Comparison of ENCODE assay signal across 8 mouse cellular contexts in genomic region chr10:57794018-57794417, GRCm38 (mm10). TPM values are rescaled to one million over a fixed set of nuclear protein-coding genes. Genes with fewer than 3 reads are reported as not detected.
DNase-seq lines count a peak whose midpoint lies in the region; ATAC-seq and TF ChIP-seq lines count a peak whose summit lies in the region.

Gene Smpdl3a, plus strand, starts transcription at chr10:57794335.

- DNase-seq in thymus, adult 2 months: no peak
- no peak for DNase-seq in thymus, postnatal 10 days (ENCODE audit: low spot score in 2 of 2)
- DNase-seq in heart, postnatal 0 days (ENCODE audit: low spot score): no peak
- DNase-seq in left cerebral cortex, postnatal 4 days: no peak
- DNase-seq in yolk sac, embryonic 10.5 days (ENCODE audit: low spot score): no peak

- TF ChIP-seq EP300 in heart, postnatal 0 days (IDR thresholded peaks at IDR 0.05; ENCODE audit: low read depth): no peak

- ATAC-seq in heart, postnatal 0 days (ENCODE audit: insufficient read depth, low read depth): no peak
- ATAC-seq in neural tube, embryonic 13.5 days (ENCODE audit: low read depth): no peak
- no peak for ATAC-seq in cerebellum, adult (ENCODE audit: insufficient number of reproducible peaks, low FRiP score, low TSS enrichment)

- no peaks in the 10 kb centered on the region for H3K27me3 ChIP-seq in thymus, adult 2 months (ENCODE audit: control insufficient read depth, insufficient read depth, low read length)
- H3K27me3 ChIP-seq in heart, postnatal 0 days (ENCODE audit: control insufficient read depth, insufficient read depth, low read length): no peaks in the 10 kb centered on the region
- H3K27me3 ChIP-seq in neural tube, embryonic 13.5 days: no peaks in the 10 kb centered on the region

- H3K27ac ChIP-seq in thymus, adult 2 months (ENCODE audit: control insufficient read depth, insufficient read depth, low read length): peak within 1 kb of the TSS; percentile 27
- no peak within 1 kb of the TSS for H3K27ac ChIP-seq in embryonic fibroblast, embryonic 13.5 days (ENCODE audit: insufficient read depth, low read length)
- H3K27ac ChIP-seq in heart, postnatal 0 days (ENCODE audit: low read depth): peak within 1 kb of the TSS; percentile 88
- H3K27ac ChIP-seq in neural tube, embryonic 13.5 days (replicated peaks): peak within 1 kb of the TSS; percentile 67

- H3K9ac ChIP-seq in heart, postnatal 0 days (replicated peaks; ENCODE audit: low read depth, low read length): peak within 1 kb of the TSS; percentile 78
- peak within 1 kb of the TSS; percentile 84 for H3K9ac ChIP-seq in neural tube, embryonic 13.5 days

- 89% methylated on average over 7 of the region's 7 CpGs for WGBS in thymus, adult 2 months
- 85% methylated on average over 7 of the region's 7 CpGs for WGBS in heart, postnatal 0 days
- WGBS in neural tube, embryonic 13.5 days: 83% methylated on average over 7 of the region's 7 CpGs

- H3K4me1 ChIP-seq in thymus, adult 2 months (replicated peaks; ENCODE audit: control insufficient read depth, insufficient read depth, low read length): peaks cover 11% of the 10 kb centered on the region
- H3K4me1 ChIP-seq in embryonic fibroblast, embryonic 13.5 days (ENCODE audit: control insufficient read depth, insufficient read depth, low read length): no peaks in the 10 kb centered on the region
- peaks cover 5% of the 10 kb centered on the region; the same call in 1 of the 2 replicates for H3K4me1 ChIP-seq in heart, postnatal 0 days (ENCODE audit: control insufficient read depth, insufficient read depth)
- H3K4me1 ChIP-seq in neural tube, embryonic 13.5 days (replicated peaks): peaks cover 23% of the 10 kb centered on the region

- TF ChIP-seq POLR2A in thymus, adult 2 months (IDR thresholded peaks at IDR 0.05; ENCODE audit: control insufficient read depth, extremely low read depth, insufficient read depth, low read length, poor library complexity): no peak
- no peak for TF ChIP-seq POLR2A in embryonic fibroblast, embryonic 13.5 days (IDR thresholded peaks at IDR 0.05; ENCODE audit: low read depth, low read length)

- TF ChIP-seq CTCF in thymus, adult 2 months (IDR thresholded peaks at IDR 0.05; ENCODE audit: borderline replicate concordance, control insufficient read depth, extremely low read depth, insufficient read depth, low read length, poor library complexity): no peak
- TF ChIP-seq CTCF in embryonic fibroblast, embryonic 13.5 days (IDR thresholded peaks at IDR 0.05; ENCODE audit: borderline replicate concordance, insufficient read depth, low read length): no peak
- TF ChIP-seq CTCF in heart, postnatal 0 days (IDR thresholded peaks at IDR 0.05; ENCODE audit: low read depth): no peak

- no peaks in the 10 kb centered on the region for H3K36me3 ChIP-seq in thymus, adult 2 months (ENCODE audit: control insufficient read depth, insufficient read depth, low read length)
- no peaks in the 10 kb centered on the region for H3K36me3 ChIP-seq in heart, postnatal 0 days (replicated peaks; ENCODE audit: control insufficient read depth, insufficient read depth, low read length)
- H3K36me3 ChIP-seq in neural tube, embryonic 13.5 days: peaks cover 16% of the 10 kb centered on the region

- peak within 1 kb of the TSS; percentile 90 for H3K4me2 ChIP-seq in heart, postnatal 0 days (ENCODE audit: low read depth, low read length)
- H3K4me2 ChIP-seq in neural tube, embryonic 13.5 days: peak within 1 kb of the TSS; percentile 83

- no peaks in the 10 kb centered on the region for H3K9me3 ChIP-seq in heart, postnatal 0 days (replicated peaks; ENCODE audit: control insufficient read depth, low read length)
- peaks cover 11% of the 10 kb centered on the region for H3K9me3 ChIP-seq in neural tube, embryonic 13.5 days

- intact Hi-C loops in left cerebral cortex, postnatal 4 days (cut with DNase I): no loop called here

- peak within 1 kb of the TSS; percentile 64 for H3K4me3 ChIP-seq in thymus, adult 2 months (ENCODE audit: control insufficient read depth, insufficient read depth, low read length)
- peak within 1 kb of the TSS; percentile 39 for H3K4me3 ChIP-seq in embryonic fibroblast, embryonic 13.5 days (ENCODE audit: insufficient read depth, low read length)
- H3K4me3 ChIP-seq in heart, postnatal 0 days (ENCODE audit: low read depth, low read length): peak within 1 kb of the TSS; percentile 61
- H3K4me3 ChIP-seq in neural tube, embryonic 13.5 days: peak within 1 kb of the TSS; percentile 57

RNA-seq across cellular contexts. Expression of gene Smpdl3a, which starts in this region (rescaled TPM):
- polyA plus RNA-seq in thymus, adult 2 months (2012; rRNA removed): 44.0 and 48.3 TPM in 2 replicates
- 21.3 and 32.9 TPM in 2 replicates for polyA plus RNA-seq in embryonic fibroblast, embryonic 13.5 days (2011; ENCODE audit: insufficient read length, low read depth, missing spikeins)
- total RNA-seq in heart, postnatal 0 days (2014; rRNA removed; ENCODE audit: low replicate concordance): 59.4 and 73.4 TPM in 2 replicates
- polyA plus RNA-seq in heart, postnatal 0 days (2015; fragmentation: Nextera tagmentation; extraction: Ambion mirVana): 51.7 and 51.8 TPM in 2 replicates
- total RNA-seq in left cerebral cortex, postnatal 4 days (2021): 10 to 100 TPM; 17.0 to 17.5 TPM
- polyA plus RNA-seq in neural tube, embryonic 13.5 days (2015; fragmentation: Nextera tagmentation; extraction: Ambion mirVana): 29.7 and 32.4 TPM in 2 replicates
